Mouse (Mus musculus) forebrain, embryonic 11.5 days (tissue): ENCODE results near the gene Eif2d. TPM values are rescaled to one million over a fixed set of nuclear protein-coding genes. Genes with fewer than 3 reads are reported as not detected.
"Not testable (repeated sequence)": the region's sequence is repeated elsewhere in the genome, so short reads cannot be mapped to it uniquely, and the experiment has no call there.

Source experiments
- ATAC-seq: fragments of 200-750 bp; cut with Nextera tagmentation; replicated peaks from 2 replicates; pipeline ENCODE4 v1.8.0; 2017; ENCODE audit warnings: moderate TSS enrichment; ENCODE audit not compliant: low FRiP score
- DNase-seq: peaks from one replicate; pipeline ENCODE4 v3.0.0-alpha.2; 2017; ENCODE audit warnings: low spot score
- H3K27ac ChIP-seq: fragments of 300-500 bp; sonication (generic); 2 replicates; pipeline ENCODE4 v1.5.1; 2014; ENCODE audit warnings: low read depth, low read length
- H3K27me3 ChIP-seq: fragments of 300-500 bp; sonication (generic); 2 replicates; pipeline ENCODE4 v1.6.1; 2014; ENCODE audit warnings: mild to moderate bottlenecking, low read length, mixed read lengths; ENCODE audit not compliant: control insufficient read depth, insufficient read depth
- H3K36me3 ChIP-seq: fragments of 300-500 bp; sonication (generic); 2 replicates; pipeline ENCODE4 v1.6.1; 2014; ENCODE audit warnings: mild to moderate bottlenecking, low read length, moderate library complexity, mixed read lengths; ENCODE audit not compliant: control insufficient read depth, insufficient read depth
- H3K4me1 ChIP-seq: fragments of 300-500 bp; sonication (generic); replicated peaks from 2 replicates; pipeline ENCODE4 v1.6.1; 2014; ENCODE audit warnings: low read length, mixed read lengths; ENCODE audit not compliant: control insufficient read depth, insufficient read depth
- H3K4me2 ChIP-seq: fragments of 300-500 bp; sonication (generic); 2 replicates; pipeline ENCODE4 v1.6.1; 2014; ENCODE audit warnings: low read depth, mild to moderate bottlenecking, low read length, moderate library complexity, mixed read lengths; ENCODE audit not compliant: severe bottlenecking
- H3K4me3 ChIP-seq: fragments of 300-500 bp; sonication (generic); 2 replicates; pipeline ENCODE4 v1.5.1; 2014; ENCODE audit warnings: low read depth, low read length
- H3K9ac ChIP-seq: fragments of 300-500 bp; sonication (generic); 2 replicates; pipeline ENCODE4 v1.6.1; 2014; ENCODE audit warnings: low read length
- H3K9me3 ChIP-seq: fragments of 300-500 bp; sonication (generic); 2 replicates; pipeline ENCODE4 v1.6.1; 2016; ENCODE audit warnings: low read length, mixed read lengths; ENCODE audit not compliant: control insufficient read depth
- WGBS: fragments of 180-500 bp; shearing (Covaris S2); extraction: QIAGEN DNeasy Blood & Tissue Kit; methylation state at CpG from one replicate; pipeline ENCODE4 v1.1.7; 2014; 5-methylcytosine and 5-hydroxymethylcytosine counted together
- polyA plus RNA-seq: library from polyadenylated mRNA; unstranded; fragments of >200 nt; fragmentation: Nextera tagmentation; extraction: Ambion mirVana; gene quantifications from 2 replicates; pipeline ENCODE4 v1.2.1, GENCODE M21; 2014

Eif2d gene
- polyA plus RNA-seq, 1 experiment from 2014 or later, result 61.8 TPM

DNA sequence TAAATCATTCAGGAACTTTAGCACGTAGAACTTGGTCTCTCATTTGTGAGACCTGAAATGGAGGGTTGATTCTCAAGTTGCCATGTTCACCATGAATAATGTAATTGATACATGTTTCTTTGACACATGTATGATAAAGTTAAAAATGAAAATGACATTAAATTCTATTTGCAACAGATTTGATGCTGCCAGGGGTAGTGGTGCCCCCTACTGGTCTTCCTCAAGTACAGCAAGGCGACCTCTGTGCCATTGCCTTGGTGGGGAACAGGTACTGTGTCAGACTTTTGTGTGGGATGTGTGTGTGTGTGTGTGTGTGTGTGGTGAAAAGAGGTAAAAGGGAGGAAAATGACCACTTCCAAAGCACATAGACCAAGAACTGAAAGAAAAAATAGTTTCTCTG lies 2.5 kb downstream of the Eif2d start:
- H3K4me1 ChIP-seq, result peaks cover 3% of the 10 kb centered on the region; the same call in 1 of the 2 replicates
- H3K27ac ChIP-seq, result no peak overlapping the region
- 51% methylated on average over 2 of the region's 2 CpGs for WGBS
- ATAC-seq (no peak), DNase-seq (peak; percentile 72)
- H3K9me3 ChIP-seq, result no peaks in the 10 kb centered on the region
- H3K27me3 ChIP-seq, result no peaks in the 10 kb centered on the region
- H3K4me2 ChIP-seq, result no peak overlapping the region
- H3K36me3 ChIP-seq, result no peaks in the 10 kb centered on the region; the same call in 1 of the 2 replicates
- H3K9ac ChIP-seq, result no peak overlapping the region
- H3K4me3 ChIP-seq, result no peak overlapping the region

DNA sequence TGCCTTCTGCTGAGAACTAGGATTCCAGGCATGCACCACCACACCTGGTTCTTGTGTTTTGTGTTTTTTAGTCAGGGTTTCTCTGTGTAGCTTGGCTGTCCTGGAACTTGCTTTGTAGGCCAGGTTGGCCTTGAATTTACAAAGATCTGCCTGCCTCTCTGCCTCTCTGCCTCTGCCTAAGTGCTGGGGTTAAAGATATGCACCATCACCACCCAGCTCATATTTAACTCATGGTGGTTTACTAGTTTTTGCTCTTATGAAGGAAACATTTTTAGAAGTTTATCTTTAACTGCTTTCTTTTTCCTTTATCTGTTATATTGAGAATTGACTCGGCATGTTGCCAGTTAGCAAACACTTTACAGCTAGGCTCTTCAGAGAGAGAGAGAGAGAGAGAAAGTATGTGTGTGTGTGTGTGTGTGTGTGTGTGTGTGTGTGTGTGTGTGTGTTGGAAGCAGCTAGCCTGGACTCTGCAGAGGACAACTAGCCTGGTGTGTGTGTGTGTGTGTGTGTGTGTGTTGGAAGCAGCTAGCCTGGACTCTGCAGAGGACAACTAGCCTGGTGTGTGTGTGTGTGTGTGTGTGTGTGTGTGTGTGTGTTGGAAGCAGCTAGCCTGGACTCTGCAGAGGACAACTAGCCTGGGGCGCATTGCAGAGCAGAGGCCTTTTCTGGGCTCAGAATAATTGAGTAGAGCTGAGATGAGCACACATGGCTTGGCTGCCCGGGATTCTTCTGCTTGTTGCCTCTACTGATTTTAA lies 6.8 kb downstream of the Eif2d start:
- not testable (repeated sequence) for H3K27me3 ChIP-seq, H3K9ac ChIP-seq, DNase-seq, ATAC-seq, H3K4me3 ChIP-seq, H3K4me1 ChIP-seq, H3K9me3 ChIP-seq, H3K27ac ChIP-seq, H3K4me2 ChIP-seq
- 94% methylated on average over 3 of the region's 3 CpGs for WGBS
- H3K36me3 ChIP-seq, result peaks cover 10% of the 10 kb centered on the region

DNA sequence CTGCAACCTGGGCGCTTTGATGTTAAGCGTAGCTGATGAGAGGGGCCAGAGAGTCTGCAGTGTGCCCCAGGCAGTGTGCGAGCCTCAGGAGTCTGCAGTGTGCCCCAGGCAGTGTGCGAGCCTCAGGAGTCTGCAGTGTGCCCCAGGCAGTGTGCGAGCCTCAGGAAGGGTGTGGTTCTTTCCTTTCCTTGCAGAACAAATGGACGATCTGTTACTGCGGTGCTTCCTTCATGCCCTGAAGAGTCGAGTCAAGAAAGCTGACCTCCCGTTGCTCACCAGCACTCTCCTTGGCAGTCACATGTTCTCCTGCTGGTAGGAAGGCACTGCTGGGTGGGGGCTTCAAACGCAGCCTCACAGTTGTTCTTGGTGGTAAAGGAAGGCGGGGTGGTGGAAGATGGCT lies 8.1 kb downstream of the Eif2d start:
- Histone ChIP-seq H3K27ac (no peak overlapping the region), H3K4me2 (no peak overlapping the region), H3K4me1 (no peaks in the 10 kb centered on the region), H3K9ac (no peak overlapping the region), H3K9me3 (no peaks in the 10 kb centered on the region), H3K36me3 (peaks cover 14% of the 10 kb centered on the region), H3K4me3 (no peak overlapping the region), H3K27me3 (no peaks in the 10 kb centered on the region)
- ATAC-seq (no peak), DNase-seq (no peak)
- WGBS, result 87% methylated on average over 11 of the region's 11 CpGs

DNA sequence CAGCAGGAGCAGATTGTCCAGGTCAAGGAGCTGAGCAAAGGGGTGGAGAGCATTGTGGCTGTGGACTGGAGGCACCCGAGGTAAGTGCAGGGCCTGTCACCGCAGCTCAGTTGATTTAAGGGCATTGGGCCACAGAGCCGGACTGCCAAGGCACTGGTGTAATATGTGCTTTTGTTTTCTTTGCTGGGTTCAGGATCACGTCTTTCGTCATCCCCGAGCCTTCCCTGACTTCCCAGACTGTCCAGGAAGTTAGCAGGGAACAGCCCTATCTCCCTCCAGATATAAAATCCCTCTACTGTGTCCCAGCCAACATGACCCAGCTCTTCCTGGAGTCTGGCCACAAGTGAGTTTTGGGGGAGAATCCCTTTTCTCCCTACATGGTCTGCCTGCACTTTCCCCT lies 11.4 kb downstream of the Eif2d start:
- ATAC-seq, result no peak
- no peak overlapping the region for H3K9ac ChIP-seq
- H3K9me3 ChIP-seq, result no peaks in the 10 kb centered on the region
- H3K27me3 ChIP-seq, result no peaks in the 10 kb centered on the region
- no peak for DNase-seq
- no peak overlapping the region for H3K4me2 ChIP-seq
- H3K4me3 ChIP-seq, result no peak overlapping the region
- H3K36me3 ChIP-seq, result peaks cover 19% of the 10 kb centered on the region
- H3K27ac ChIP-seq, result no peak overlapping the region
- WGBS, result 93% methylated on average over 6 of the region's 6 CpGs
- no peaks in the 10 kb centered on the region for H3K4me1 ChIP-seq

DNA sequence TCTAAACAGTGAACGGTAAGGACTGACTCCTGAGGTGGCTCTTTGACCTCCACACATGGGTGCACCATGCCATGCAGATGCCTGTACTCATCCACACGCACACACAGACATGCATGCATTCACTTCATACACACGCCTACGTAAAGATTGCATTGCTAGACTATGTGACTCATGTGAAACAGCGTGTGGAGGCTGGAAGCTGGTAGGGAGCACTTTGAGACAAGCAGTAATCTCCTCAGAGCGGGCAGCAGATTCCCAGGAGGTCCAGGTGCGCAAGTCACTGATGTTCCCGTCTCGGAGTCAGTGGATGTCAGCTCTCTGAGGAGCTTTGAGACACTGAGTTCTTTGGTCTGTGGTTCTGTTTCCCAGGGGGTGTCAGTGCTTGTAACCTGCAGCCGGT lies 14.6 kb downstream of the Eif2d start:
- Histone ChIP-seq H3K4me3 (no peak overlapping the region), H3K9ac (no peak overlapping the region), H3K4me2 (no peak overlapping the region), H3K4me1 (no peaks in the 10 kb centered on the region), H3K36me3 (peaks cover 20% of the 10 kb centered on the region), H3K27me3 (no peaks in the 10 kb centered on the region), H3K27ac (no peak overlapping the region), H3K9me3 (no peaks in the 10 kb centered on the region)
- ATAC-seq, result no peak
- 96% methylated on average over 10 of the region's 10 CpGs for WGBS
- no peak for DNase-seq

DNA sequence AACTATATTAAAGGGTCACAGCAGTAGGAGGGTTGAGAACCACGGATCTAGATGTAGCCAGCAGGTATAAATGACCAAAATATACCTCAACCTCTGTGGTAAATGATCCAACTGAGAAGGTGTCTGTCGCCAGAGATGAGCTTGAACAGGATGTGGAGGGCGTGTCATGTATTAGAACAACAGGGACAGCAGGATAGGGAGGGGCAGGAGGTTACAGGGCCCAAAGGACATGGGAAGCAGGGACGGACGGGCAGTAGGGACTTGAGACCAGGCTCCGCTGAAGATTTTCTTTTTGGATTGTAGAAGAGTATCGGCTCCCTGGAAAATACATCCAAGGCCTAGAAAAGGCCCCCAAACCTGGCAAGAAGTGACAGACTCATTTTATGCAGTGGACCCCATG lies 20.0 kb downstream of the Eif2d start:
- ATAC-seq, result no peak
- H3K4me1 ChIP-seq, result no peaks in the 10 kb centered on the region
- no peak overlapping the region for H3K27ac ChIP-seq
- H3K4me3 ChIP-seq, result no peak overlapping the region
- WGBS, result 91% methylated on average over 7 of the region's 7 CpGs
- H3K4me2 ChIP-seq, result no peak overlapping the region
- no peaks in the 10 kb centered on the region for H3K9me3 ChIP-seq
- H3K36me3 ChIP-seq, result peaks cover 6% of the 10 kb centered on the region
- no peak for DNase-seq
- H3K9ac ChIP-seq, result no peak overlapping the region
- no peaks in the 10 kb centered on the region for H3K27me3 ChIP-seq

DNA sequence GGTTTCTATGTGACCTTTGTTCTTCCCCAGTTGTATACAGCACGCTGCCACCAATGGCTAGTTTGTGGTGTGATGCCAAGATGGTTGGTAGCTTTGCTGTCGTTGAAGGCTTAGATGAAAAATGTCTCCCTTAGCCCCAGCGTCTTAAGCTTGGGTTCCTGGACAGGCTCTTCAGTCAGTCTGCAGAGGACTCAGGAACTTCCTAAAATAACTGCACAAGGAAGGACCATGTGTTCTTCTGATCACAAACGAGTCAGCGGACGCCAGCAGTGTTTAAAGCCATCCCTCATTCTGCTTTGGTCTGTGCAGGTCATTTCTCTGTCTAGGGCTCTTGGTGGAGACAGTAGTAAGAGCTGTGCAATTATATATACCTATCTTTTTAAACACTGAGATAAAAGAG lies 20.8 kb downstream of the Eif2d start:
- no peak overlapping the region for H3K9ac ChIP-seq
- no peaks in the 10 kb centered on the region for H3K27me3 ChIP-seq
- DNase-seq (no peak), ATAC-seq (no peak)
- H3K9me3 ChIP-seq, result no peaks in the 10 kb centered on the region
- 88% methylated on average over 6 of the region's 6 CpGs for WGBS
- H3K4me3 ChIP-seq, result no peak overlapping the region
- no peak overlapping the region for H3K27ac ChIP-seq
- peaks cover 6% of the 10 kb centered on the region for H3K36me3 ChIP-seq
- no peak overlapping the region for H3K4me2 ChIP-seq
- H3K4me1 ChIP-seq, result no peaks in the 10 kb centered on the region

DNA sequence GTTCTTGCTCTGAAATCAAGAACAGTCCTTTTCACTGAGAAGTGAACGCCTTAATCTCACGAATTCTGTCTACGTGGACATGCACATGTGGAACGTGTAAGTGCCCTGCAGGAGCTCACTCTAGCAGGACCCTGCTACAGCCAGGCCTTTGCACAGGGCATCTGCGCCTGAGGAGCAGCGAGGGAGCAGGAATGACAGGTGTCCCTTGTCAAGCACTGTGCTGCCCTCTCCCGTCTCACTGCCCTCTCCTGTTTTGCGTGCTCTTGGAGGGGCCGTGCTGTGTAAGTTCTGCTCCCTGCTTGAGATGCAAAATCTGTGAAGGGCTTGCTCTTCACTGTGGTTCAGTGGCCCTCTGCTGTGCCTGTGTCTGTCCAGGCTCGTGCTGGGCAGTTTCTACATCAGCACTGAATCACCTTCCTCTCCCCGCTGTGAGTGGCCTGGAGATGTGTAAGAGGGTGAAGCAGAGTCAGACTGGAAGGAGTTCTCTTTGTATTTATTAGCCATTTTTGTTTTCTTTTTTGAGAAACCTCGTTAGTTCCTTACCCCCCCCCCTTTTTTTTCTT lies 21.4 kb downstream of the Eif2d start:
- H3K36me3 ChIP-seq, result peaks cover 6% of the 10 kb centered on the region
- 90% methylated on average over 12 of the region's 12 CpGs for WGBS
- DNase-seq, result no peak

DNA sequence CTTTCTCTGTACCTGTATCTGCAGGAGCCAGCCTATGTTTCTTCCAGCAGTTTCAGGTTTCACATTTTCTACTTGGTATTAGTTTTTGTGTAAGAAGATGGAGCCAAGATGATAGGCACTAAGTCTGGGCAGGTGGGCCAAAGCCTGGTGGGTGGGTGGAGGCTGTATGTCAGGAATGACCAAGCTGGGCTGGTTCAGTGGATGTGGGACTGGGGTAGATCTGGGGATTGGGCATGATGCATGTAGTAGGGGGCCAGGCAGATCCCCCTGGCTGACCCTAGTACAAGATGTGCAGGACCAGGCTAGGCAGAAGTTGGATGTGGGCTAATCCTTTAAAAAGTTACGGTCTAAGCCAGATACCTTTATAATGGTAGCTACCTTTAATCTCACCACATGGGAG lies 22.2 kb downstream of the Eif2d start:
- ATAC-seq, result no peak
- WGBS, result 90% methylated on average over 1 of the region's 1 CpGs
- no peak for DNase-seq
- H3K36me3 ChIP-seq, result peaks cover 6% of the 10 kb centered on the region
- H3K4me3 ChIP-seq, result no peak overlapping the region
- H3K4me2 ChIP-seq, result no peak overlapping the region
- H3K9ac ChIP-seq, result no peak overlapping the region
- no peaks in the 10 kb centered on the region for H3K27me3 ChIP-seq
- no peak overlapping the region for H3K27ac ChIP-seq
- no peaks in the 10 kb centered on the region for H3K9me3 ChIP-seq
- H3K4me1 ChIP-seq, result no peaks in the 10 kb centered on the region

More for the DNA sequence above, 21.4 kb downstream of the Eif2d start:
- no peak overlapping the region for H3K27ac ChIP-seq
- H3K4me3 ChIP-seq, result no peak overlapping the region
- no peak overlapping the region for H3K4me2 ChIP-seq
- no peaks in the 10 kb centered on the region for H3K4me1 ChIP-seq
- H3K9ac ChIP-seq, result no peak overlapping the region
- ATAC-seq, result no peak
- H3K27me3 ChIP-seq, result no peaks in the 10 kb centered on the region
- H3K9me3 ChIP-seq, result no peaks in the 10 kb centered on the region
